Mouse (Mus musculus): ENCODE measurements around the gene Atrnl1. TPM values are rescaled to one million over a fixed set of nuclear protein-coding genes. Genes with fewer than 3 reads are reported as not detected.

Gene Atrnl1
- polyA plus RNA-seq, 1 experiment from 2014 or later, result 5.5 TPM

- no peak overlapping the region for H3K27ac ChIP-seq (ENCODE audit: low read length)
- H3K4me3 ChIP-seq (replicated peaks; ENCODE audit: low read length), result no peak overlapping the region
- no peak for ATAC-seq (ENCODE audit: insufficient read depth, low FRiP score)
- H3K9ac ChIP-seq (ENCODE audit: low read length), result no peak overlapping the region
- H3K4me1 ChIP-seq (ENCODE audit: control insufficient read depth, insufficient read depth, low read length), result 0 out of 2 replicates have a peak, but pooled peaks cover 4% of the 10 kb centered on the region
- no peaks in the 10 kb centered on the region for H3K27me3 ChIP-seq (ENCODE audit: control insufficient read depth, insufficient read depth, low read length)
- no peaks in the 10 kb centered on the region for H3K9me3 ChIP-seq (replicated peaks; ENCODE audit: control insufficient read depth, low read length)
- no peak overlapping the region for H3K4me2 ChIP-seq (ENCODE audit: low read depth, low read length)
- H3K36me3 ChIP-seq (ENCODE audit: control insufficient read depth, insufficient read depth, low read length), result no peaks in the 10 kb centered on the region
- WGBS, result 78% methylated on average over 19 of the region's 19 CpGs
Measured at GRCm38 (mm10) chr19:57621814-57622213, 11.0 kb downstream of the Atrnl1 start.

- Histone ChIP-seq H3K4me1 (ENCODE audit: control insufficient read depth, insufficient read depth, low read length) (no peaks in the 10 kb centered on the region), H3K9me3 (replicated peaks; ENCODE audit: control insufficient read depth, low read length) (no peaks in the 10 kb centered on the region), H3K27me3 (ENCODE audit: control insufficient read depth, insufficient read depth, low read length) (no peaks in the 10 kb centered on the region), H3K9ac (ENCODE audit: low read length) (no peak overlapping the region), H3K27ac (ENCODE audit: low read length) (no peak overlapping the region), H3K4me2 (ENCODE audit: low read depth, low read length) (no peak overlapping the region), H3K4me3 (replicated peaks; ENCODE audit: low read length) (no peak overlapping the region), H3K36me3 (ENCODE audit: control insufficient read depth, insufficient read depth, low read length) (no peaks in the 10 kb centered on the region)
- WGBS, result 90% methylated on average over 9 of the region's 9 CpGs
- ATAC-seq (ENCODE audit: insufficient read depth, low FRiP score), result no peak
Measured at GRCm38 (mm10) chr19:57625738-57626137, 14.9 kb downstream of the Atrnl1 start.

- no peaks in the 10 kb centered on the region for H3K27me3 ChIP-seq (ENCODE audit: control insufficient read depth, insufficient read depth, low read length)
Measured at GRCm38 (mm10) chr19:57627251-57627650, 16.4 kb downstream of the Atrnl1 start.

GRCm38 (mm10) chr19:57642536-57642935 lies 31.7 kb downstream of the Atrnl1 start:
- no peak for ATAC-seq (ENCODE audit: insufficient read depth, low FRiP score)
- Histone ChIP-seq H3K27me3 (ENCODE audit: control insufficient read depth, insufficient read depth, low read length) (no peaks in the 10 kb centered on the region), H3K4me1 (ENCODE audit: control insufficient read depth, insufficient read depth, low read length) (no peaks in the 10 kb centered on the region), H3K9ac (ENCODE audit: low read length) (no peak overlapping the region), H3K27ac (ENCODE audit: low read length) (no peak overlapping the region), H3K4me3 (replicated peaks; ENCODE audit: low read length) (no peak overlapping the region), H3K36me3 (ENCODE audit: control insufficient read depth, insufficient read depth, low read length) (no peaks in the 10 kb centered on the region), H3K4me2 (ENCODE audit: low read depth, low read length) (no peak overlapping the region), H3K9me3 (replicated peaks; ENCODE audit: control insufficient read depth, low read length) (no peaks in the 10 kb centered on the region)
- WGBS, result 95% methylated on average over 21 of the region's 21 CpGs

More at GRCm38 (mm10) chr19:57627251-57627650, 16.4 kb downstream of the Atrnl1 start:
- Histone ChIP-seq H3K4me2 (ENCODE audit: low read depth, low read length) (no peak overlapping the region), H3K9me3 (replicated peaks; ENCODE audit: control insufficient read depth, low read length) (no peaks in the 10 kb centered on the region), H3K9ac (ENCODE audit: low read length) (no peak overlapping the region), H3K4me3 (replicated peaks; ENCODE audit: low read length) (no peak overlapping the region), H3K36me3 (ENCODE audit: control insufficient read depth, insufficient read depth, low read length) (no peaks in the 10 kb centered on the region), H3K4me1 (ENCODE audit: control insufficient read depth, insufficient read depth, low read length) (no peaks in the 10 kb centered on the region), H3K27ac (ENCODE audit: low read length) (no peak overlapping the region)
- peak; percentile 68; the same call in 1 of the 2 replicates for ATAC-seq (ENCODE audit: insufficient read depth, low FRiP score)
- WGBS, result 79% methylated on average over 8 of the region's 8 CpGs

- no peak for ATAC-seq (ENCODE audit: insufficient read depth, low FRiP score)
- H3K27ac ChIP-seq (ENCODE audit: low read length), result no peak overlapping the region
Measured at GRCm38 (mm10) chr19:57642980-57643379, 32.1 kb downstream of the Atrnl1 start.

GRCm38 (mm10) chr19:57648202-57648943 lies 37.5 kb downstream of the Atrnl1 start:
- Histone ChIP-seq H3K27ac (ENCODE audit: low read length) (no peak overlapping the region; the same call in 1 of the 2 replicates), H3K4me2 (ENCODE audit: low read depth, low read length) (no peak overlapping the region)
- 0 out of 2 replicates have a peak, but pooled peaks have one; percentile 10 for ATAC-seq (ENCODE audit: insufficient read depth, low FRiP score)

More at GRCm38 (mm10) chr19:57642980-57643379, 32.1 kb downstream of the Atrnl1 start:
- Histone ChIP-seq H3K9me3 (replicated peaks; ENCODE audit: control insufficient read depth, low read length) (no peaks in the 10 kb centered on the region), H3K9ac (ENCODE audit: low read length) (no peak overlapping the region), H3K36me3 (ENCODE audit: control insufficient read depth, insufficient read depth, low read length) (no peaks in the 10 kb centered on the region), H3K4me3 (replicated peaks; ENCODE audit: low read length) (no peak overlapping the region), H3K4me1 (ENCODE audit: control insufficient read depth, insufficient read depth, low read length) (no peaks in the 10 kb centered on the region), H3K4me2 (ENCODE audit: low read depth, low read length) (no peak overlapping the region), H3K27me3 (ENCODE audit: control insufficient read depth, insufficient read depth, low read length) (no peaks in the 10 kb centered on the region)
- 41% methylated on average over 2 of the region's 2 CpGs for WGBS

GRCm38 (mm10) chr19:57648944-57649271 lies 38.1 kb downstream of the Atrnl1 start:
- Histone ChIP-seq H3K36me3 (ENCODE audit: control insufficient read depth, insufficient read depth, low read length) (no peaks in the 10 kb centered on the region), H3K9ac (ENCODE audit: low read length) (no peak overlapping the region), H3K27ac (ENCODE audit: low read length) (no peak overlapping the region), H3K9me3 (replicated peaks; ENCODE audit: control insufficient read depth, low read length) (no peaks in the 10 kb centered on the region), H3K4me2 (ENCODE audit: low read depth, low read length) (no peak overlapping the region), H3K27me3 (ENCODE audit: control insufficient read depth, insufficient read depth, low read length) (no peaks in the 10 kb centered on the region), H3K4me1 (ENCODE audit: control insufficient read depth, insufficient read depth, low read length) (no peaks in the 10 kb centered on the region), H3K4me3 (replicated peaks; ENCODE audit: low read length) (no peak overlapping the region)
- 0 out of 2 replicates have a peak, but pooled peaks have one; percentile 10 for ATAC-seq (ENCODE audit: insufficient read depth, low FRiP score)
- 97% methylated on average over 4 of the region's 4 CpGs for WGBS

More at GRCm38 (mm10) chr19:57648202-57648943, 37.5 kb downstream of the Atrnl1 start:
- H3K9ac ChIP-seq (ENCODE audit: low read length), result no peak overlapping the region
- 83% methylated on average over 14 of the region's 14 CpGs for WGBS
- H3K4me1 ChIP-seq (ENCODE audit: control insufficient read depth, insufficient read depth, low read length), result no peaks in the 10 kb centered on the region
- H3K4me3 ChIP-seq (replicated peaks; ENCODE audit: low read length), result no peak overlapping the region
- H3K9me3 ChIP-seq (replicated peaks; ENCODE audit: control insufficient read depth, low read length), result no peaks in the 10 kb centered on the region
- H3K36me3 ChIP-seq (ENCODE audit: control insufficient read depth, insufficient read depth, low read length), result no peaks in the 10 kb centered on the region
- H3K27me3 ChIP-seq (ENCODE audit: control insufficient read depth, insufficient read depth, low read length), result no peaks in the 10 kb centered on the region

- no peaks in the 10 kb centered on the region; the same call in 1 of the 2 replicates for H3K4me1 ChIP-seq (ENCODE audit: control insufficient read depth, insufficient read depth, low read length)
- no peak overlapping the region for H3K9ac ChIP-seq (ENCODE audit: low read length)
- no peak overlapping the region for H3K27ac ChIP-seq (ENCODE audit: low read length)
- no peak for ATAC-seq (ENCODE audit: insufficient read depth, low FRiP score)
- no peak overlapping the region for H3K4me3 ChIP-seq (replicated peaks; ENCODE audit: low read length)
- WGBS, result 60% methylated on average over 2 of the region's 2 CpGs
- H3K4me2 ChIP-seq (ENCODE audit: low read depth, low read length), result no peak overlapping the region
- no peaks in the 10 kb centered on the region; the same call in 1 of the 2 replicates for H3K36me3 ChIP-seq (ENCODE audit: control insufficient read depth, insufficient read depth, low read length)
- H3K27me3 ChIP-seq (ENCODE audit: control insufficient read depth, insufficient read depth, low read length), result no peaks in the 10 kb centered on the region
- H3K9me3 ChIP-seq (replicated peaks; ENCODE audit: control insufficient read depth, low read length), result no peaks in the 10 kb centered on the region
Measured at GRCm38 (mm10) chr19:57655083-57655482, 44.2 kb downstream of the Atrnl1 start.

- Histone ChIP-seq H3K9ac (ENCODE audit: low read length) (no peak overlapping the region), H3K9me3 (replicated peaks; ENCODE audit: control insufficient read depth, low read length) (no peaks in the 10 kb centered on the region), H3K4me3 (replicated peaks; ENCODE audit: low read length) (no peak overlapping the region), H3K4me1 (ENCODE audit: control insufficient read depth, insufficient read depth, low read length) (no peaks in the 10 kb centered on the region; the same call in 1 of the 2 replicates), H3K4me2 (ENCODE audit: low read depth, low read length) (no peak overlapping the region), H3K27ac (ENCODE audit: low read length) (no peak overlapping the region), H3K36me3 (ENCODE audit: control insufficient read depth, insufficient read depth, low read length) (no peaks in the 10 kb centered on the region; the same call in 1 of the 2 replicates), H3K27me3 (ENCODE audit: control insufficient read depth, insufficient read depth, low read length) (no peaks in the 10 kb centered on the region)
- 91% methylated on average over 11 of the region's 11 CpGs for WGBS
- ATAC-seq (ENCODE audit: insufficient read depth, low FRiP score), result no peak
Measured at GRCm38 (mm10) chr19:57655491-57655890, 44.7 kb downstream of the Atrnl1 start.
